Mouse (Mus musculus) hindbrain, postnatal 0 days (tissue): ENCODE data around the gene Apol11b. TPM values are rescaled to one million over a fixed set of nuclear protein-coding genes. Genes with fewer than 3 reads are reported as not detected.

Source experiments
- ATAC-seq: fragments of 200-750 bp; cut with Nextera tagmentation; 2 replicates; pipeline ENCODE4 v1.8.0; 2017; ENCODE audit warnings: mild to moderate bottlenecking, moderate TSS enrichment, moderate library complexity
- DNase-seq: peaks from one replicate; pipeline ENCODE4 v3.0.0-alpha.2; 2015; ENCODE audit warnings: low spot score
- H3K27ac ChIP-seq: fragments of 300-500 bp; sonication (generic); 2 replicates; pipeline ENCODE4 v1.5.1; 2014; ENCODE audit warnings: mild to moderate bottlenecking
- H3K27me3 ChIP-seq: fragments of 300-500 bp; sonication (generic); 2 replicates; pipeline ENCODE4 v1.6.1; 2014; ENCODE audit warnings: low read length, mixed read lengths; ENCODE audit not compliant: insufficient read depth
- H3K36me3 ChIP-seq: fragments of 300-500 bp; sonication (generic); 2 replicates; pipeline ENCODE4 v1.6.1; 2014; ENCODE audit warnings: low read length, mixed read lengths; ENCODE audit not compliant: insufficient read depth
- H3K4me1 ChIP-seq: fragments of 300-500 bp; sonication (generic); 2 replicates; pipeline ENCODE4 v1.6.1; 2014; ENCODE audit warnings: antibody characterized with exemption, low read length, mixed read lengths; ENCODE audit not compliant: insufficient read depth
- H3K4me2 ChIP-seq: fragments of 300-500 bp; sonication (generic); 2 replicates; pipeline ENCODE4 v1.6.1; 2014; ENCODE audit warnings: low read depth, mild to moderate bottlenecking, low read length, moderate library complexity, mixed read lengths
- H3K4me3 ChIP-seq: fragments of 300-500 bp; sonication (generic); 2 replicates; pipeline ENCODE4 v1.5.1; 2014; ENCODE audit warnings: low read length
- H3K9ac ChIP-seq: fragments of 300-500 bp; sonication (generic); replicated peaks from 2 replicates; pipeline ENCODE4 v1.6.1; 2014; ENCODE audit warnings: mild to moderate bottlenecking, low read length, moderate library complexity, mixed read lengths
- H3K9me3 ChIP-seq: fragments of 300-500 bp; sonication (generic); 2 replicates; pipeline ENCODE4 v1.6.1; 2016; ENCODE audit warnings: low read length, mixed read lengths
- CTCF ChIP-seq: IDR thresholded peaks from 2 replicates; pipeline ENCODE4 v1.5.1; 2016; ENCODE audit warnings: antibody characterized with exemption, control low read depth, low read depth
- polyA plus RNA-seq: library from polyadenylated mRNA; unstranded; fragments of >200 nt; fragmentation: Nextera tagmentation; extraction: Ambion mirVana; gene quantifications from 2 replicates; pipeline ENCODE4 v1.2.1, GENCODE M21; 2015
- total RNA-seq: library from RNA; depleted of rRNA; stranded (reverse); fragments of >200 nt; gene quantifications from 2 replicates; pipeline ENCODE4 v1.2.3, GENCODE M21; 2014; rRNA removed

The Apol11b gene
- total and polyA plus RNA-seq, 2 experiments from 2014 or later = not detected

DNA sequence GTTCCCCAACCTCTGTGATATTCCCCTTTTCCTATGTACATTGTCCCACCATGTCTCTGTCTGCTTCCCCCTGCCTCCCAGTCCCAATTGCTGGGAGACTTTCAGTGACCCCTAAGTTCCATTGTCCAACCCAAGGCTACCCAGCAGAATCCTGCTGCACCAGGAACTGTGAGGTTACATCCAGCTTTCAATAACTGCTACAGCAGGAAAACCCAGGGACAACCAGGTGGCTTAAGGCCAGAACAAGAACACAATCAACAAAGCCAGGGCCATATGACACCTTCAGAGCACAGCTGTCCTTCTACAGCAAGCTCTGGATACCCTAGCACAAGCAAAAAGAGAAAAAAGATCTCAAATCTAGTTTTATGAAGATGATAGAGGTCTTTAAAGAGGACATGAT lies 54.1 kb downstream of the Apol11b start:
- Histone ChIP-seq H3K9me3 (no peaks in the 10 kb centered on the region), H3K4me3 (no peak overlapping the region), H3K4me2 (no peak overlapping the region), H3K27ac (no peak overlapping the region), H3K9ac (no peak overlapping the region), H3K4me1 (no peaks in the 10 kb centered on the region), H3K36me3 (no peaks in the 10 kb centered on the region), H3K27me3 (no peaks in the 10 kb centered on the region)
- ATAC-seq (no peak), DNase-seq (no peak)
- no peak for TF ChIP-seq CTCF

- H3K27me3 ChIP-seq = no peaks in the 10 kb centered on the region
- DNase-seq (no peak), ATAC-seq (no peak)
Observed at GRCm38 (mm10) chr15:77587026-77587425, 56.1 kb downstream of the Apol11b start.

More at GRCm38 (mm10) chr15:77587026-77587425, 56.1 kb downstream of the Apol11b start:
- Histone ChIP-seq H3K4me1 (no peaks in the 10 kb centered on the region), H3K9ac (no peak overlapping the region), H3K4me3 (no peak overlapping the region), H3K27ac (no peak overlapping the region), H3K36me3 (no peaks in the 10 kb centered on the region), H3K9me3 (no peaks in the 10 kb centered on the region), H3K4me2 (no peak overlapping the region)
- TF ChIP-seq CTCF = no peak

Other genes starting within 250 kb of the Apol11b start
- not detected in 2 replicates for gene Apol7a, start 244.2 kb downstream of the Apol11b start, total RNA-seq
- not detected in 2 replicates for gene Apol7a, start 244.2 kb downstream of the Apol11b start, polyA plus RNA-seq
- gene Apol9a, start 232.2 kb downstream of the Apol11b start, total RNA-seq = 0.43 and 7.8 TPM in 2 replicates
- gene Apol9a, start 232.2 kb downstream of the Apol11b start, polyA plus RNA-seq = 1.0 and 1.2 TPM in 2 replicates
- gene Apol7b, start 195.8 kb downstream of the Apol11b start, total RNA-seq = not detected in 2 replicates
- not detected in 2 replicates for gene Apol7b, start 195.8 kb downstream of the Apol11b start, polyA plus RNA-seq
- 0.10 TPM in 1 of 2 replicates, not detected in the other for gene Apol10a, start 166.2 kb downstream of the Apol11b start, total RNA-seq
- not detected in 2 replicates for gene Apol10a, start 166.2 kb downstream of the Apol11b start, polyA plus RNA-seq
- gene Apol11a, start 135.0 kb downstream of the Apol11b start, total RNA-seq = not detected in 2 replicates
- not detected in 2 replicates for gene Apol11a, start 135.0 kb downstream of the Apol11b start, polyA plus RNA-seq
- not detected in 2 replicates for gene Apol7c, start 110.0 kb downstream of the Apol11b start, total RNA-seq
- not detected in 2 replicates for gene Apol7c, start 110.0 kb downstream of the Apol11b start, polyA plus RNA-seq
- gene 1700025B11Rik, start 81.4 kb downstream of the Apol11b start, total RNA-seq = not detected in 2 replicates
- not detected in 2 replicates for gene 1700025B11Rik, start 81.4 kb downstream of the Apol11b start, polyA plus RNA-seq
- not detected in 2 replicates for gene Apol10b, start 47.2 kb downstream of the Apol11b start, total RNA-seq
- gene Apol10b, start 47.2 kb downstream of the Apol11b start, polyA plus RNA-seq = 0.08 TPM in 1 of 2 replicates, not detected in the other
- gene Gm36245, start 44.0 kb downstream of the Apol11b start, total RNA-seq = not detected in 2 replicates
- not detected in 2 replicates for gene Gm36245, start 44.0 kb downstream of the Apol11b start, polyA plus RNA-seq
- 0.07 TPM in 1 of 2 replicates, not detected in the other for gene Apol7e, start 55.6 kb upstream of the Apol11b start, total RNA-seq
- not detected in 2 replicates for gene Apol7e, start 55.6 kb upstream of the Apol11b start, polyA plus RNA-seq
- gene Apol9b, start 85.8 kb upstream of the Apol11b start, total RNA-seq = 0.37 TPM in 1 of 2 replicates, not detected in the other
- gene Apol9b, start 85.8 kb upstream of the Apol11b start, polyA plus RNA-seq = 0.41 and 1.2 TPM in 2 replicates
- gene Apol8, start 113.7 kb upstream of the Apol11b start, total RNA-seq = 0.50 and 0.84 TPM in 2 replicates
- 0.35 and 0.50 TPM in 2 replicates for gene Apol8, start 113.7 kb upstream of the Apol11b start, polyA plus RNA-seq
- 29.4 and 33.6 TPM in 2 replicates for gene Myh9, start 198.9 kb upstream of the Apol11b start, total RNA-seq
- 8.4 and 9.1 TPM in 2 replicates for gene Myh9, start 198.9 kb upstream of the Apol11b start, polyA plus RNA-seq